Mouse (Mus musculus) olfactory bulb, adult 2 months (tissue): Measurements from ENCODE around the gene Slc9b2. TPM values are rescaled to one million over a fixed set of nuclear protein-coding genes. Genes with fewer than 3 reads are reported as not detected.

Source experiments
- H3K27ac ChIP-seq: fragments of 200-500 bp; 2 replicates; pipeline ENCODE4 v1.5.1; 2012; ENCODE audit warnings: low read depth, low read length; ENCODE audit not compliant: insufficient read depth
- H3K4me1 ChIP-seq: fragments of 200-500 bp; 2 replicates; pipeline ENCODE4 v1.6.1; 2012; ENCODE audit warnings: low read length; ENCODE audit not compliant: control insufficient read depth, insufficient read depth
- H3K4me3 ChIP-seq: fragments of 200-500 bp; 2 replicates; pipeline ENCODE4 v1.5.1; 2012; ENCODE audit warnings: mild to moderate bottlenecking, low read depth, low read length, moderate library complexity; ENCODE audit not compliant: insufficient read depth
- CTCF ChIP-seq: fragments of 200-500 bp; IDR thresholded peaks from 2 replicates; pipeline ENCODE4 v1.5.1; 2012; ENCODE audit warnings: low read depth, mild to moderate bottlenecking, low read length, moderate library complexity; ENCODE audit not compliant: insufficient read depth
- POLR2A ChIP-seq: fragments of 200-500 bp; IDR thresholded peaks from 2 replicates; pipeline ENCODE4 v1.6.1; 2012; ENCODE audit warnings: mild to moderate bottlenecking, low read depth, low read length, moderate library complexity; ENCODE audit not compliant: insufficient read depth
- WGBS: fragments of 180-500 bp; shearing (Covaris S2); methylation state at CpG from one replicate; pipeline ENCODE4 v1.1.7; 2018; 5-methylcytosine and 5-hydroxymethylcytosine counted together
- polyA plus RNA-seq: library from polyadenylated mRNA; stranded (reverse); fragments of >200 nt; gene quantifications from 2 replicates; pipeline ENCODE4 v1.2.4, GENCODE M21; 2012; ENCODE audit warnings: low replicate concordance; ENCODE audit not compliant: missing spikeins, insufficient read depth, insufficient read length

The Slc9b2 gene
- polyA plus RNA-seq, 1 experiment, result not detected

DNA sequence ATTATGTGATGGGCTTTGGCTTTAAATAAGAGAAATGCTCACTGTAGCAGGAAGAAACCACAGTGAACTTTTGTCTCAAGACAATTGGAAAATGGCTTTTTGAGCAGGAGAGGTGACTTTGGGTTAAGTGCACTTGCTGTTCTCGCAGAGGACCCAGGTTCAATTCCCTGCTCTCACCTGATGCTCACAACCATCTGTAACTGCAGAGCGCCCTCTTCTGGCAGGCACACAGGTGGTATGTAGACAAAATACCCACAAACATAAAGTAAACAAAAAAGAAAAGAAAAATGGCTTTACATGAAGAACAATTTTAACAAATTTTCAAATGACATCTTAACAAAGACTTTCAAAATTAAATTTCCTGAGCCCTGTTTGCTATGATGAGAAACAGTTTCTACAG is 20.1 kb downstream of the Slc9b2 start:
- no peak for TF ChIP-seq POLR2A
- WGBS, result 62% methylated on average over 2 of the region's 2 CpGs
- Histone ChIP-seq H3K4me1 (0 out of 2 replicates have a peak, but pooled peaks cover 2% of the 10 kb centered on the region), H3K4me3 (no peak overlapping the region), H3K27ac (no peak overlapping the region)

DNA sequence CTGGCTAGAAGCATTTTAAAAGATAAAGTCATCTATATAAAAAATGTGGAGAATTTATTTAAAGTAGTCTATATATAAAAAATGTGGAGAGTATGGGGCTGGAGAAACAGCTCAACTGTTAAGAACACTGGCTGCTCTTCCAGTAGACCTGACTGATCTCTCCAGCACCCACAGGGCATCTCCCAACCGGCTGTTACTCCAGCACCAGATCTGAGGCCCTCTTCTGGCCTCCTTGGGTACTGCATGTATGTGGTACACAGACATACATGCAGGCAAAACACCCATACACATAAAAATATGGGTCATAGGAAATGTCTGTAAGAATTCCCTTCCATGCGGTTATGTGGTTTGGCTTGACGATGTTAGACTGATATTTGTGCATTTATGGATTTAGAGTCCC is 21.1 kb downstream of the Slc9b2 start:
- Histone ChIP-seq H3K4me3 (no peak overlapping the region), H3K27ac (no peak overlapping the region), H3K4me1 (0 out of 2 replicates have a peak, but pooled peaks cover 2% of the 10 kb centered on the region)
- 65% methylated on average over 3 of the region's 3 CpGs for WGBS
- TF ChIP-seq CTCF (no peak), POLR2A (no peak)

DNA sequence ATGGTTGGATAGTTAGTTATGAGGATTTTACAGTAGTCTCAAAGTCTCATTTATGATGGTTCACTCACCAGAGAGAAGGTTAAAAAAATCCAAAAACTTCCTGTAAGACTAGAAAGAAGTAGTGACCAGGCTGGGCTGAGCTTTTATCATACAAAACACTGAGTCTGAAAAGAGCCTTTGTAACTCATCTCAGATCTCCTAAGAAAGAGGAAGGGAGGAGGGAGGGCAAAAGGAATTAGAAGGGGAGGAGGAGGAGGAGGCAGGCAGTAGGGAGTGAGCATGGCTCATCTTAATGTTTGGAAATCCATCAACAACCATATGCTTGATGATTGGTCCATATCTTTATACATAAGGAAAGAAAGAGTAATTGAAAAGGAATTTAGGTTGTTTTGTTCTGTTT is 25.2 kb downstream of the Slc9b2 start:
- Histone ChIP-seq H3K4me3 (no peak overlapping the region), H3K27ac (no peak overlapping the region), H3K4me1 (no peaks in the 10 kb centered on the region)
- TF ChIP-seq POLR2A (no peak), CTCF (no peak)

DNA sequence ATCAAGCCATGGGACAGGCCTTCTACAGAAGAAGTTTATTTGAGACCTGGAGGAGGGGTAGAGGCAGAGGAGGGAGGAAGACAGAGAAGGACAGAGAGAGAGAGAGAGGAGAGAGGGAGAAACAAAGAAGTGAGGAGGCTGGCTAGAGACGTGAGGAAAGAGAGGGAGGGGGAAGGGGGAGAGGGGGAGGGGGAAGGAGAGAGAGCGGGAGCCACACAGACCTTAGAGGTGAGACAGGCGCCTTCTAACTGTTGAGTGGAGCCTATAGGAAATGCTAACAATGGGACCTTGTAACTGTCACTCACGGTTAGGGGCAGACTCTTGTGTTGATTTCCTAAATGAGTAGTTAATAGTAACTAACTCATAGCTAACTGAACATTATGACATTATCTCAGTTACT is 26.3 kb downstream of the Slc9b2 start:
- no peak overlapping the region for H3K4me3 ChIP-seq
- no peaks in the 10 kb centered on the region for H3K4me1 ChIP-seq
- TF ChIP-seq CTCF (no peak), POLR2A (no peak)
- 49% methylated on average over 4 of the region's 4 CpGs for WGBS
- no peak overlapping the region for H3K27ac ChIP-seq

DNA sequence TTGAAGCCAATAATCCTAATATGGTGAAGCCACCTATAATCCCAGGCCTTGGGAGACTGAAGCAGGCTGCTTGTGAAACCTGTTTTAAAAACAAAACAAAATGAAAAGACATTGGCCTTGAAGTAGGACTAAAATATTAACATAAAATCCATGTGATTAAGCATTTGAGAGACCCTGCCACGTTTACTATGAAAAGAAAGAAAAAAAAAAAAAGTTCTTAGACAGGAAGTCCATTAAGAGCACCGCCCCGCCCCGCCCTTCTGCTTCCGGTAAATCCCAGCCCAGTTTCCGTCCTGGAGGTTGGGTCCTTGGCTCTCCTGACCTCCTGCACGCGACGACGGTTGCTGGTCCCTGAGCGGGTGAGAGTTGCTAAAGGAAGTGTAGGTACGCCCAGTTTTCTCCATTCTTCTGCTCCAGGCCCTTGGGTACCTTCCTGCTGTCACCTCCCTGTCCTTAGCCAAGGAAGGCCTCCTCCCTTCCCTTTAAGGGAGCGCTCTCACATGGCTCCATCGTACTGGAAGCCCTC is 40.3 kb downstream of the Slc9b2 start, which contains the start of gene Slc9b1:
TSS of gene Slc9b1 (plus strand) at position 291 of the 526 bp plus-strand sequence.
- TF ChIP-seq POLR2A, result no peak
- TF ChIP-seq CTCF, result no peak
- Histone ChIP-seq H3K4me3 (no peak within 1 kb of the TSS), H3K27ac (no peak within 1 kb of the TSS), H3K4me1 (no peaks in the 10 kb centered on the region)
- 86% methylated on average over 14 of the region's 14 CpGs for WGBS

DNA sequence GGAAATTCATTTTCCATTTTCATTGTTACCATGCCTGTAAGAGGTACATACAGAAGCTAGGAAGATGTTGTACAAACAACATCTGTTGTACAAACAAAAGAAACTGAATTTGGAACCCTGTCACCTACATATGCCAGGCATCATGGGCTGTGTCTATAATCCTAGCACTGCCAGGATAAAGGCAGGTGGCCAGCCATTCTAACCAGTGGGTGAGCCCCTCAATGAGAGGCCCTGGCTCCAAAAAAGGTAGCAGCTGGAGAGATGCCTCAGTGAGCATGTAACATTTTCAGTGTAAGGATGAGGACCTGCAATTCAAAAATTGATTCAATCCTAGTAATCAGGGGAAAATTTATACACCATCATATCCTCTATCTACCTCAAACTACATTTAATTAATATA is 41.5 kb downstream of the Slc9b2 start:
- Histone ChIP-seq H3K27ac (no peak overlapping the region), H3K4me3 (no peak overlapping the region), H3K4me1 (no peaks in the 10 kb centered on the region)
- TF ChIP-seq CTCF, result no peak
- TF ChIP-seq POLR2A, result no peak

DNA sequence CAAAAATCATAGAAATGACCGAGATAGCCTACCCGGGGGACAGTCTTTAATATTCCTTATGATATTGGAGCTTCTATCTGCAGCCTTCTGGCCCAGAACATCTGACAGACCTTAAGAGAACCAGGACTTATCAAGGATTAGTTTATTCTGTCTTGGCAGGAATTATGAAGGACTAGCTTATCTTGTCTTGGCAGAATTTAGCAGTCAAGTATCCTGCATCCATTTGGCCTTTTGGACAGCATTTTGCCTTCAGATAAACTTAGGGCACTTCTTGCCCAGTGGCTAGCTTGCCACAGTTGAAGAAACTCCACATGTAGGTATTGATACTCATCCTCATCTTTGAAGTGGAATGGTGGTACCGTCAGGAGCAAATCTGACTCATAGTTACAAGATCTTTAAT is 44.4 kb downstream of the Slc9b2 start:
- no peak overlapping the region for H3K4me3 ChIP-seq
- H3K27ac ChIP-seq, result no peak overlapping the region
- no peak for TF ChIP-seq CTCF
- no peak for TF ChIP-seq POLR2A
- H3K4me1 ChIP-seq, result no peaks in the 10 kb centered on the region
- WGBS, result 97% methylated on average over 3 of the region's 3 CpGs

DNA sequence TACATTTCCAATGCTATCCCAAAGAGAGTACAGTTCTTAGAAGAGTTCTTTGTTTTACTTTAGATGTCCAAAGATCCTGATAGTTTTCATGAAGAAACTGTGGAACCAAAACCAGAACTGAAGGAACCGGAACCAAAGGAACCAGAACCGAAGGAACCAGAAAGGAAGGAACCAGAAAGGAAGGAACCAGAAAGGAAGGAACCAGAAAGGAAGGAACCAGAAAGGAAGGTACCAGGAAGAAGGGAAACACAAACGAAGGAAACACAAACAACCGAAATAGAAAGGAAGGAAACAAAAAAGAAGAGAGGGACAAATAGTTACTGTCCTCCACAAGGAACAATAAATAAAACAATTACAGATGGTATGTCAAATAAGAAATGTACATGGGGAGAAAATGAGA is 49.9 kb downstream of the Slc9b2 start:
- WGBS, result 88% methylated on average over 4 of the region's 4 CpGs
- H3K27ac ChIP-seq, result no peak overlapping the region
- H3K4me3 ChIP-seq, result no peak overlapping the region
- H3K4me1 ChIP-seq, result no peaks in the 10 kb centered on the region
- TF ChIP-seq POLR2A, result no peak
- no peak for TF ChIP-seq CTCF

DNA sequence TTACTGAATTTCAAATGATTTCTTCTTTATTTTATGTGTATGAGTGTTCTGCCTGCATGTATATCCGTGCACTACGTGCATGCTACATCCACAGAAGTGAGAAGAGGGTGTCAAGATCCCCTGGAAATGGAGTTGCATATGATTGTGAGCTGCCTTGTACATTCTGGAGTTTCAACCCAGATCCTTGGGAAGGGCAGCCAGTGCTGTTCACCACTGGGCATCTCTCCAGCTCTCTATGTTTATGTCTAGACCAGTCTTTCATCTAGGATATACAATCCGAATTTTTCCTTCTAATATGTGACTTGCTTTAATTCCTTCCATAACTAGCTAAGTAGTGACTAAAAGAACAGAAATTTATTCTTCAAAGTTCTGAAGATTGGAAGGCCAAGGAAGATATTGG is 68.3 kb downstream of the Slc9b2 start:
- WGBS, result 81% methylated on average over 3 of the region's 3 CpGs
- Histone ChIP-seq H3K27ac (no peak overlapping the region), H3K4me3 (no peak overlapping the region), H3K4me1 (no peaks in the 10 kb centered on the region)
- TF ChIP-seq CTCF, result no peak
- no peak for TF ChIP-seq POLR2A

DNA sequence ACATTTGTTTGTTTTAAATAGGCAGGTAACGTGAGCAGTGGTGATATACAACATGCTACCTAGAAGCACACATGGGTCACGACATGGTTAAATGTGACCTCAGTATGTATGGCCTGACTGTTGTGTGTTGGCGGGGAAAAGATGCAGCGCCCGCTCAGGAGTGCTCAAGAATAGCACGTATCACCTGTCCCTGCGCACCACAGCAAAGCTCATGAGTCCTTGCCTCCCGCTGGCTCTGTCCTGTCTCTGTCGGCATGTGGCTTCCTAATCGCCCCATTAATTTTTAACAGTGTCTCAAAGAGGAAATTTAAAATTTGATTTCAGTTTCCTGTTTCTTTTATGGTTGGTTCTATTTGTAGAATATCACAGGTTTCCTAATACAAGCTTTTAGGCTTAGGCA is 69.9 kb downstream of the Slc9b2 start:
- Histone ChIP-seq H3K4me1 (no peaks in the 10 kb centered on the region), H3K4me3 (no peak overlapping the region), H3K27ac (no peak overlapping the region)
- no peak for TF ChIP-seq POLR2A
- no peak for TF ChIP-seq CTCF
- 84% methylated on average over 10 of the region's 10 CpGs for WGBS
